Mouse (Mus musculus) erythroblast, embryonic 14.5 days (primary cell): Measurements from ENCODE around the gene Wfdc18.

Experiments
- GATA1 ChIP-seq: IDR thresholded peaks from 2 replicates; pipeline ENCODE4 v1.6.1; 2012; ENCODE audit warnings: low read length, inconsistent platforms, mixed read lengths
- TAL1 ChIP-seq: IDR thresholded peaks from 3 replicates; pipeline ENCODE4 v1.6.1; 2012; ENCODE audit warnings: low read length, inconsistent platforms, mixed read lengths

DNA sequence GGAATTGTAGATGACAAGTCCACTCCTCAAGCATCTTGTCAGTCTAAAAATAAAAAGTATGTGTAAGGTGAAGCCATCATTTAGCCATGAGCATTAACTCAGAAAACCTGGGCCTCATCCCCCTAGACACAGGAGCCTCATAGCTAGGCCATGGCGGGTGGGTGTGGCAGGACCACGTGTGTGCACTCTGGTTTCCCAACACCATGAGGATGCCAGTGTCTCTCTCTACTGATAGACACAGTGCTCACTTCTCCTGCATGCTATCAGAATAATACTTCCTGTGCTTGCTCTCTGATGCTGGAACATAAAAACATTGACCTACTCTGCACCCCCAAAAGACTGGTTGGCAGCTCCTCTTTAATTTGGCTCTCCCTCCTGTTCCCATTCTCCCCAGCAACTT is 27.1 kb downstream of the Wfdc18 start:
- no peak for TF ChIP-seq GATA1
- TF ChIP-seq TAL1, result no peak
